Mouse (Mus musculus) olfactory bulb, adult 2 months (tissue): ENCODE results near the gene Ccdc103.

Source experiments
- CTCF ChIP-seq: fragments of 200-500 bp; IDR thresholded peaks from 2 replicates; pipeline ENCODE4 v1.5.1; 2012; ENCODE audit warnings: low read depth, mild to moderate bottlenecking, low read length, moderate library complexity; ENCODE audit not compliant: insufficient read depth
- POLR2A ChIP-seq: fragments of 200-500 bp; IDR thresholded peaks from 2 replicates; pipeline ENCODE4 v1.6.1; 2012; ENCODE audit warnings: mild to moderate bottlenecking, low read depth, low read length, moderate library complexity; ENCODE audit not compliant: insufficient read depth

DNA sequence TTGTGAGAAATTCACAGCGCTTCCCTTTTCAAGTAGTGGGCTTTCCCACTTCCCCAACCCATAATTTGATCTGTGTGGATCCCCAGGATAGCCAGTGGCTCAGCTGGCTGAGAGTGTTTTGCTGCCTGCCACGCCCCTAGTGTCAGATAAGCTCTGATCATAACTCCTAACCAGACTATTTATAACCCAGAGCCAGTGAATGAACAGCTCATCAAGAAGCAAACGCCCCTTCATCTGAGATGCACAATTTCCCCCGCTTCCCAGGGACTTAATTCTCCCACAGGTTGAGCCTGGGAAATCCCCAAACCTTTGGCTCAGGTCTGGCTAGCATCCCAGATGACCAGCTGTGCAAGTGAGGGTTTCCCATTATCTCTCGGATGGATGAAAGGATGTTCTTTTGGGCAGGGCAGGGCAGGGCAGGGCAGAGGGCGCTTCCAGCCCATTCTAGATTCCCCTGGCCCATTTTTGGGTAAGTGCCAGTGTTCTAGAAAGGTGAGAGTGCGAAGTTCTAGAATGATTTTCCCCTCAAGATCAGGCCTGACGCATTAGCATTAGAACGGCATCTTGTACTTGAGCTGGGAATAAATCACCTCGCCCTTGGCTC lies 3.7 kb downstream of the Ccdc103 start, which contains the start of gene Fam187a:
- no peak for TF ChIP-seq CTCF
- TF ChIP-seq POLR2A: no peak
